Mouse (Mus musculus): ENCODE measurements around the gene Gramd1a. TPM values are rescaled to one million over a fixed set of nuclear protein-coding genes. Genes with fewer than 3 reads are reported as not detected.

Gene Gramd1a
- polyA plus RNA-seq, 1 experiment from 2014 or later = 9.3 TPM

- Histone ChIP-seq H3K4me1 (replicated peaks) (peaks cover 11% of the 10 kb centered on the region), H3K36me3 (no peaks in the 10 kb centered on the region), H3K4me2 (no peak overlapping the region), H3K4me3 (replicated peaks) (no peak overlapping the region), H3K9ac (no peak overlapping the region), H3K9me3 (replicated peaks) (no peaks in the 10 kb centered on the region), H3K27ac (no peak overlapping the region), H3K27me3 (no peaks in the 10 kb centered on the region)
- 21% methylated on average over 2 of the region's 2 CpGs for WGBS (ENCODE audit: insufficient replicate concordance)
- DNase-seq (no peak), ATAC-seq (ENCODE audit: low read depth) (no peak)
Observed at GRCm38 (mm10) chr7:31087262-31087661, 68.4 kb downstream of the Gramd1a start.

- no peaks in the 10 kb centered on the region for H3K9me3 ChIP-seq (replicated peaks)
- no peak overlapping the region for H3K27ac ChIP-seq
Observed at GRCm38 (mm10) chr7:31086175-31086755, 69.4 kb downstream of the Gramd1a start.

GRCm38 (mm10) chr7:31085171-31085570 lies 70.5 kb downstream of the Gramd1a start:
- no peak overlapping the region for H3K9ac ChIP-seq
- H3K27ac ChIP-seq = no peak overlapping the region; the same call in 1 of the 2 replicates
- H3K4me1 ChIP-seq (replicated peaks) = peaks cover 11% of the 10 kb centered on the region
- no peak for ATAC-seq (ENCODE audit: low read depth)
- no peak overlapping the region for H3K4me2 ChIP-seq
- no peak for DNase-seq
- H3K36me3 ChIP-seq = no peaks in the 10 kb centered on the region
- no peaks in the 10 kb centered on the region for H3K27me3 ChIP-seq
- no peaks in the 10 kb centered on the region for H3K9me3 ChIP-seq (replicated peaks)
- WGBS (ENCODE audit: insufficient replicate concordance) = 44% methylated on average over 3 of the region's 3 CpGs
- H3K4me3 ChIP-seq (replicated peaks) = no peak overlapping the region

More at GRCm38 (mm10) chr7:31086175-31086755, 69.4 kb downstream of the Gramd1a start:
- DNase-seq (no peak), ATAC-seq (ENCODE audit: low read depth) (no peak)
- Histone ChIP-seq H3K4me2 (no peak overlapping the region), H3K9ac (no peak overlapping the region), H3K4me1 (replicated peaks) (peaks cover 11% of the 10 kb centered on the region), H3K27me3 (no peaks in the 10 kb centered on the region), H3K36me3 (no peaks in the 10 kb centered on the region), H3K4me3 (replicated peaks) (no peak overlapping the region)
- WGBS (ENCODE audit: insufficient replicate concordance) = 71% methylated on average over 9 of the region's 9 CpGs

GRCm38 (mm10) chr7:31084140-31084539 lies 71.6 kb downstream of the Gramd1a start:
- H3K9ac ChIP-seq = no peak overlapping the region
- H3K9me3 ChIP-seq (replicated peaks) = no peaks in the 10 kb centered on the region
- DNase-seq = no peak
- no peak for ATAC-seq (ENCODE audit: low read depth)
- 0 out of 2 replicates have a peak overlapping the region, but pooled peaks have one; percentile 18 for H3K27ac ChIP-seq
- H3K36me3 ChIP-seq = no peaks in the 10 kb centered on the region
- WGBS (ENCODE audit: insufficient replicate concordance) = 50% methylated on average over 9 of the region's 9 CpGs
- H3K27me3 ChIP-seq = no peaks in the 10 kb centered on the region
- H3K4me1 ChIP-seq (replicated peaks) = peaks cover 11% of the 10 kb centered on the region
- H3K4me3 ChIP-seq (replicated peaks) = no peak overlapping the region
- no peak overlapping the region for H3K4me2 ChIP-seq

GRCm38 (mm10) chr7:31082831-31083588 lies 72.7 kb downstream of the Gramd1a start:
- H3K9me3 ChIP-seq (replicated peaks) = no peaks in the 10 kb centered on the region
- H3K27ac ChIP-seq = no peak overlapping the region
- H3K9ac ChIP-seq = no peak overlapping the region
- WGBS (ENCODE audit: insufficient replicate concordance) = 62% methylated on average over 14 of the region's 14 CpGs
- no peak for ATAC-seq (ENCODE audit: low read depth)
- no peak overlapping the region for H3K4me2 ChIP-seq
- no peaks in the 10 kb centered on the region for H3K36me3 ChIP-seq
- peaks cover 11% of the 10 kb centered on the region for H3K4me1 ChIP-seq (replicated peaks)
- H3K4me3 ChIP-seq (replicated peaks) = no peak overlapping the region
- H3K27me3 ChIP-seq = no peaks in the 10 kb centered on the region
- no peak for DNase-seq

GRCm38 (mm10) chr7:31082106-31082505 lies 73.6 kb downstream of the Gramd1a start:
- H3K4me3 ChIP-seq (replicated peaks) = no peak overlapping the region
- DNase-seq (no peak), ATAC-seq (ENCODE audit: low read depth) (no peak)
- H3K4me1 ChIP-seq (replicated peaks) = peaks cover 11% of the 10 kb centered on the region
- no peaks in the 10 kb centered on the region for H3K36me3 ChIP-seq
- H3K27ac ChIP-seq = no peak overlapping the region
- H3K9me3 ChIP-seq (replicated peaks) = no peaks in the 10 kb centered on the region
- no peaks in the 10 kb centered on the region for H3K27me3 ChIP-seq
- no peak overlapping the region for H3K4me2 ChIP-seq
- H3K9ac ChIP-seq = no peak overlapping the region

- H3K4me2 ChIP-seq = no peak overlapping the region
- no peak for DNase-seq
- ATAC-seq (ENCODE audit: low read depth) = no peak
- no peaks in the 10 kb centered on the region for H3K9me3 ChIP-seq (replicated peaks)
- H3K27ac ChIP-seq = no peak overlapping the region
- no peak overlapping the region for H3K9ac ChIP-seq
- 30% methylated on average over 1 of the region's 1 CpGs for WGBS (ENCODE audit: insufficient replicate concordance)
- no peaks in the 10 kb centered on the region for H3K27me3 ChIP-seq
- peaks cover 11% of the 10 kb centered on the region for H3K4me1 ChIP-seq (replicated peaks)
- H3K36me3 ChIP-seq = no peaks in the 10 kb centered on the region
- H3K4me3 ChIP-seq (replicated peaks) = no peak overlapping the region
Observed at GRCm38 (mm10) chr7:31081106-31081505, 74.6 kb downstream of the Gramd1a start.

GRCm38 (mm10) chr7:31080611-31081010 lies 75.1 kb downstream of the Gramd1a start:
- Histone ChIP-seq H3K4me3 (replicated peaks) (no peak overlapping the region), H3K9ac (no peak overlapping the region), H3K27me3 (no peaks in the 10 kb centered on the region), H3K4me2 (no peak overlapping the region), H3K4me1 (replicated peaks) (peaks cover 11% of the 10 kb centered on the region), H3K9me3 (replicated peaks) (no peaks in the 10 kb centered on the region), H3K27ac (no peak overlapping the region), H3K36me3 (no peaks in the 10 kb centered on the region)
- WGBS (ENCODE audit: insufficient replicate concordance) = 54% methylated on average over 3 of the region's 3 CpGs
- DNase-seq = no peak
- ATAC-seq (ENCODE audit: low read depth) = no peak

Other genes with a start within 250 kb of the Gramd1a start
- 0.16 and 0.20 TPM in 2 replicates for gene Mag, start 241.0 kb downstream of the Gramd1a start, polyA plus RNA-seq (2015; fragmentation: Nextera tagmentation; extraction: Ambion mirVana)
- gene Hamp2, start 231.2 kb downstream of the Gramd1a start, polyA plus RNA-seq (2015; fragmentation: Nextera tagmentation; extraction: Ambion mirVana) = not detected in 2 replicates
- gene Hamp, start 211.9 kb downstream of the Gramd1a start, polyA plus RNA-seq (2015; fragmentation: Nextera tagmentation; extraction: Ambion mirVana) = 2.0 and 3.7 TPM in 2 replicates
- 9.7 and 10.4 TPM in 2 replicates for gene Usf2, start 199.1 kb downstream of the Gramd1a start, polyA plus RNA-seq (2015; fragmentation: Nextera tagmentation; extraction: Ambion mirVana)
- gene Lsr, start 182.4 kb downstream of the Gramd1a start, polyA plus RNA-seq (2015; fragmentation: Nextera tagmentation; extraction: Ambion mirVana) = 20.9 and 22.3 TPM in 2 replicates
- gene Fam187b, start 182.1 kb downstream of the Gramd1a start, polyA plus RNA-seq (2015; fragmentation: Nextera tagmentation; extraction: Ambion mirVana) = 2.1 TPM in 2 replicates
- gene Fxyd5, start 113.4 kb downstream of the Gramd1a start, polyA plus RNA-seq (2015; fragmentation: Nextera tagmentation; extraction: Ambion mirVana) = 17.3 and 19.2 TPM in 2 replicates
- gene Fxyd7, start 104.4 kb downstream of the Gramd1a start, polyA plus RNA-seq (2015; fragmentation: Nextera tagmentation; extraction: Ambion mirVana) = 0.17 and 0.47 TPM in 2 replicates
- 41.1 and 44.2 TPM in 2 replicates for gene Fxyd1, start 98.7 kb downstream of the Gramd1a start, polyA plus RNA-seq (2015; fragmentation: Nextera tagmentation; extraction: Ambion mirVana)
- 0.07 and 0.13 TPM in 2 replicates for gene Lgi4, start 96.6 kb downstream of the Gramd1a start, polyA plus RNA-seq (2015; fragmentation: Nextera tagmentation; extraction: Ambion mirVana)
- gene Fxyd3, start 79.2 kb downstream of the Gramd1a start, polyA plus RNA-seq (2015; fragmentation: Nextera tagmentation; extraction: Ambion mirVana) = 0.52 and 1.1 TPM in 2 replicates
- gene Hpn, start 40.6 kb downstream of the Gramd1a start, polyA plus RNA-seq (2015; fragmentation: Nextera tagmentation; extraction: Ambion mirVana) = 45.7 and 45.8 TPM in 2 replicates
- 0.42 and 0.60 TPM in 2 replicates for gene Scn1b, start 28.9 kb downstream of the Gramd1a start, polyA plus RNA-seq (2015; fragmentation: Nextera tagmentation; extraction: Ambion mirVana)
- gene Scgb2b2, start 134.6 kb upstream of the Gramd1a start, polyA plus RNA-seq (2015; fragmentation: Nextera tagmentation; extraction: Ambion mirVana) = not detected in 2 replicates
- gene Scgb1b2, start 135.9 kb upstream of the Gramd1a start, polyA plus RNA-seq (2015; fragmentation: Nextera tagmentation; extraction: Ambion mirVana) = not detected in 2 replicates
- not detected in 2 replicates for gene Scgb2b3, start 206.2 kb upstream of the Gramd1a start, polyA plus RNA-seq (2015; fragmentation: Nextera tagmentation; extraction: Ambion mirVana)
- not detected in 2 replicates for gene Scgb1b3, start 219.7 kb upstream of the Gramd1a start, polyA plus RNA-seq (2015; fragmentation: Nextera tagmentation; extraction: Ambion mirVana)

All from liver, embryonic 13.5 days (tissue).